Mouse (Mus musculus) CH12.LX (cell line): ENCODE data around the gene Chtop. TPM values are rescaled to one million over a fixed set of nuclear protein-coding genes. Genes with fewer than 3 reads are reported as not detected.
A peak's percentile ranks its signal among the peaks of the same experiment; 100 is the strongest.

ENCODE experiments used
- DNase-seq: peaks from one replicate; pipeline ENCODE4 v3.0.0-alpha.2; 2013; ENCODE audit errors: extremely low read depth
- H3K27ac ChIP-seq: 2 replicates; pipeline ENCODE4 v1.5.1; 2012; ENCODE audit warnings: low read depth, mild to moderate bottlenecking, control low read depth, moderate library complexity; ENCODE audit not compliant: insufficient read depth
- H3K27me3 ChIP-seq: replicated peaks from 2 replicates; pipeline ENCODE3; 2012; ENCODE audit warnings: inconsistent platforms
- H3K36me3 ChIP-seq, 2 experiments: replicated peaks in 1 of 2; 2 replicates each; pipeline versions ENCODE3 to v1.6.1; 2012; ENCODE audit warnings: inconsistent platforms in 1 of 2, low read length in 1 of 2, mild to moderate bottlenecking in 1 of 2, mixed read lengths in 1 of 2, moderate library complexity in 1 of 2; ENCODE audit not compliant: control insufficient read depth in 1 of 2, insufficient read depth in 1 of 2
- H3K4me1 ChIP-seq, 2 experiments: 2 replicates each; pipeline ENCODE4 v1.6.1; 2012; ENCODE audit warnings: inconsistent platforms in 1 of 2, moderate library complexity in 1 of 2; ENCODE audit not compliant: insufficient read depth in 2 of 2, control insufficient read depth in 1 of 2
- H3K4me2 ChIP-seq: 2 replicates; pipeline ENCODE4 v1.6.1; 2012; ENCODE audit warnings: low read depth, mild to moderate bottlenecking, control low read depth; ENCODE audit not compliant: poor library complexity, insufficient read depth, severe bottlenecking
- H3K4me3 ChIP-seq, 3 experiments: fragments of 150-350 bp in 1 of 3; sonication (generic) in 1 of 3; replicated peaks in 1 of 3; 2 replicates each; pipeline versions ENCODE3 to v1.5.1; 2011 to 2012; ENCODE audit warnings: low read depth in 2 of 3, low read length in 2 of 3, mild to moderate bottlenecking in 2 of 3, moderate library complexity in 2 of 3, control low read depth in 1 of 3, improper control_type of control experiment in 1 of 3, inconsistent platforms in 1 of 3, mixed read lengths in 1 of 3; ENCODE audit not compliant: poor library complexity in 1 of 3
- H3K79me2 ChIP-seq: replicated peaks from 2 replicates; pipeline ENCODE4 v1.6.1; 2012; ENCODE audit warnings: mild to moderate bottlenecking, moderate library complexity; ENCODE audit not compliant: control insufficient read depth, poor library complexity, insufficient read depth, severe bottlenecking; ENCODE audit errors: extremely low read depth
- H3K9ac ChIP-seq: 2 replicates; pipeline ENCODE4 v1.6.1; 2012; ENCODE audit warnings: low read depth, mild to moderate bottlenecking, control low read depth, moderate library complexity; ENCODE audit not compliant: insufficient read depth
- H3K9me3 ChIP-seq: replicated peaks from 2 replicates; pipeline ENCODE3; 2012; ENCODE audit warnings: low read length, inconsistent platforms, mixed read lengths
- CHD1 ChIP-seq: IDR thresholded peaks from 2 replicates; pipeline ENCODE4 v1.6.1; 2012; ENCODE audit warnings: low read depth, low read length, improper control_type of control experiment, inconsistent platforms
- CHD2 ChIP-seq: IDR thresholded peaks from 2 replicates; pipeline ENCODE4 v1.6.1; 2011; ENCODE audit warnings: low read length, improper control_type of control experiment
- E2F4 ChIP-seq: IDR thresholded peaks from 2 replicates; pipeline ENCODE4 v1.6.1; 2011; ENCODE audit warnings: low read depth, low read length, improper control_type of control experiment; ENCODE audit not compliant: insufficient replicate concordance
- EP300 ChIP-seq: IDR thresholded peaks from 2 replicates; pipeline ENCODE4 v1.6.1; 2011; ENCODE audit warnings: low read length, improper control_type of control experiment
- ETS1 ChIP-seq: conservative IDR thresholded peaks from 2 replicates; pipeline ENCODE4 v1.6.1; 2012; ENCODE audit warnings: low read depth, mild to moderate bottlenecking, inconsistent platforms, low read length, improper control_type of control experiment, moderate library complexity
- GABPA ChIP-seq: IDR thresholded peaks from 2 replicates; pipeline ENCODE4 v1.6.1; 2012; ENCODE audit warnings: low read depth, low read length, improper control_type of control experiment, inconsistent platforms; ENCODE audit not compliant: insufficient replicate concordance
- HCFC1 ChIP-seq: IDR thresholded peaks from 2 replicates; pipeline ENCODE4 v1.6.1; 2012; ENCODE audit warnings: low read depth, mild to moderate bottlenecking, inconsistent platforms, low read length, improper control_type of control experiment
- IRF4 ChIP-seq: IDR thresholded peaks from 2 replicates; pipeline ENCODE4 v1.6.1; 2014; ENCODE audit warnings: low read depth, mild to moderate bottlenecking, inconsistent platforms, low read length, improper control_type of control experiment
- JUN ChIP-seq: IDR thresholded peaks from 2 replicates; pipeline ENCODE4 v1.6.1; 2011; ENCODE audit warnings: low read depth, mild to moderate bottlenecking, low read length, improper control_type of control experiment, moderate library complexity; ENCODE audit not compliant: insufficient read depth
- JUND ChIP-seq: conservative IDR thresholded peaks from 2 replicates; pipeline ENCODE4 v1.6.1; 2011; ENCODE audit warnings: low read depth, low read length, improper control_type of control experiment
- MAX ChIP-seq: IDR thresholded peaks from 2 replicates; pipeline ENCODE4 v1.6.1; 2011; ENCODE audit warnings: low read length, improper control_type of control experiment
- MEF2A ChIP-seq: IDR thresholded peaks from 2 replicates; pipeline ENCODE4 v1.6.1; 2014; ENCODE audit warnings: low read depth, mild to moderate bottlenecking, inconsistent platforms, low read length, improper control_type of control experiment, borderline replicate concordance
- MXI1 ChIP-seq: IDR thresholded peaks from 2 replicates; pipeline ENCODE4 v1.6.1; 2011; ENCODE audit warnings: mild to moderate bottlenecking, low read depth, low read length, improper control_type of control experiment
- MYC ChIP-seq: IDR thresholded peaks from 2 replicates; pipeline ENCODE4 v1.6.1; 2011; ENCODE audit warnings: low read depth, mild to moderate bottlenecking, improper control_type of control experiment, low read length
- NELFE ChIP-seq: IDR thresholded peaks from 2 replicates; pipeline ENCODE4 v1.6.1; 2011; ENCODE audit warnings: low read depth, low read length, improper control_type of control experiment
- PAX5 ChIP-seq: IDR thresholded peaks from 2 replicates; pipeline ENCODE4 v1.6.1; 2012; ENCODE audit warnings: low read length, inconsistent platforms, mixed read lengths
- RAD21 ChIP-seq: IDR thresholded peaks from 2 replicates; pipeline ENCODE4 v1.6.1; 2011; ENCODE audit warnings: low read depth, mild to moderate bottlenecking, low read length, improper control_type of control experiment, moderate library complexity
- RCOR1 ChIP-seq: conservative IDR thresholded peaks from 2 replicates; pipeline ENCODE4 v1.6.1; 2012; ENCODE audit warnings: low read depth, mild to moderate bottlenecking, inconsistent platforms, low read length, improper control_type of control experiment
- TBP ChIP-seq: conservative IDR thresholded peaks from 2 replicates; pipeline ENCODE4 v1.6.1; 2011; ENCODE audit warnings: low read depth, low read length, improper control_type of control experiment
- TCF12 ChIP-seq: IDR thresholded peaks from 2 replicates; pipeline ENCODE4 v1.6.1; 2014; ENCODE audit warnings: low read depth, mild to moderate bottlenecking, inconsistent platforms, low read length, improper control_type of control experiment
- USF1 ChIP-seq: IDR thresholded peaks from 2 replicates; pipeline ENCODE4 v1.6.1; 2014; ENCODE audit warnings: low read depth, mild to moderate bottlenecking, inconsistent platforms, low read length, improper control_type of control experiment
- USF2 ChIP-seq: conservative IDR thresholded peaks from 2 replicates; pipeline ENCODE4 v1.6.1; 2011; ENCODE audit warnings: low read depth, low read length, improper control_type of control experiment
- ZNF384 ChIP-seq: IDR thresholded peaks from 2 replicates; pipeline ENCODE4 v1.6.1; 2012; ENCODE audit warnings: low read depth, low read length, improper control_type of control experiment, inconsistent platforms
- dilution Hi-C: fragments of 300-500 bp; cut with MboI; formaldehyde crosslinking; loops from 2 replicates; pipeline ENCODE4 v1.14.3; 2020; ENCODE audit warnings: low sequenced_read_pairs; ENCODE audit not compliant: extremely low pct_unique_long_range_greater_than_20kb, extremely low pct_ligation_motif_present
- in situ Hi-C: fragments of 300-500 bp; cut with MboI; formaldehyde crosslinking; loops from 3 replicates; pipeline ENCODE4 v1.14.3; 2019; ENCODE audit warnings: low sequenced_read_pairs, low pct_ligation_motif_present, low pct_unique_long_range_greater_than_20kb, mixed read lengths
- polyA plus RNA-seq: library from polyadenylated mRNA; unstranded; fragments of >175 nt; gene quantifications from 2 replicates; pipeline ENCODE4 v1.2.1, GENCODE M21; 2012; ENCODE audit warnings: low read depth; ENCODE audit not compliant: insufficient read length
- total RNA-seq, 2 experiments: library from RNA; depleted of rRNA; stranded (reverse); fragments of 300-350 nt in 1 of 2; fragments of >200 nt in 1 of 2; gene quantifications; 2 replicates each; pipeline ENCODE4 v1.2.3; 2012 to 2014

Gene Chtop
- total and polyA plus RNA-seq, 3 experiments: 88.5 to 130 (median 126) TPM

GRCm38 (mm10) chr3:90503444-90503843 is 5.9 kb downstream of the Chtop start:
- TF ChIP-seq MEF2A: no peak
- TF ChIP-seq RCOR1: no peak
- peaks cover 0 to 39% of the 10 kb centered on the region in 2 experiments; a peak in 2 of 4 replicates for H3K4me1 ChIP-seq
- in situ Hi-C loops (no loop called here), dilution Hi-C loops (no loop called here)
- no peak overlapping the region for H3K4me2 ChIP-seq
- no peak overlapping the region for H3K4me3 ChIP-seq
- DNase-seq: no peak
- H3K9me3 ChIP-seq: no peaks in the 10 kb centered on the region
- H3K36me3 ChIP-seq: peaks cover 63 to 81% of the 10 kb centered on the region in 2 experiments
- peaks cover 32% of the 10 kb centered on the region for H3K79me2 ChIP-seq
- H3K27ac ChIP-seq: no peak overlapping the region
- H3K9ac ChIP-seq: no peak overlapping the region
- no peaks in the 10 kb centered on the region for H3K27me3 ChIP-seq

GRCm38 (mm10) chr3:90497597-90497996 is 11.7 kb downstream of the Chtop start:
- Histone ChIP-seq H3K4me2 (no peak overlapping the region), H3K27ac (no peak overlapping the region), H3K27me3 (no peaks in the 10 kb centered on the region), H3K9me3 (no peaks in the 10 kb centered on the region), H3K79me2 (no peaks in the 10 kb centered on the region), H3K36me3 (peaks cover 66 to 77% of the 10 kb centered on the region in 2 experiments), H3K4me1 (no peaks in the 10 kb centered on the region), H3K9ac (no peak overlapping the region), H3K4me3 (no peak overlapping the region)
- in situ Hi-C loops: no loop called here
- dilution Hi-C loops: no loop called here
- TF ChIP-seq ZNF384 (peak; percentile 81), JUND (no peak), MAX (no peak), GABPA (no peak), USF2 (no peak)
- DNase-seq: no peak

- dilution Hi-C loops: no loop called here
- H3K27ac ChIP-seq: no peak overlapping the region
- H3K4me3 ChIP-seq: no peak overlapping the region
These were observed 13.3 kb downstream of the Chtop start for GRCm38 (mm10) chr3:90495850-90496525.

More at GRCm38 (mm10) chr3:90495850-90496525, 13.3 kb downstream of the Chtop start:
- Histone ChIP-seq H3K4me2 (no peak overlapping the region), H3K79me2 (no peaks in the 10 kb centered on the region), H3K4me1 (no peaks in the 10 kb centered on the region), H3K9ac (no peak overlapping the region), H3K36me3 (peaks cover 52 to 61% of the 10 kb centered on the region in 2 experiments), H3K27me3 (no peaks in the 10 kb centered on the region), H3K9me3 (no peaks in the 10 kb centered on the region)
- TF ChIP-seq TBP (no peak), GABPA (no peak), NELFE (no peak), HCFC1 (no peak), RAD21 (no peak), E2F4 (no peak), IRF4 (no peak), CHD1 (no peak), USF1 (no peak), MYC (no peak), CHD2 (no peak), MXI1 (no peak), JUN (no peak), TCF12 (no peak), ETS1 (no peak), EP300 (no peak), PAX5 (no peak)
- no peak for DNase-seq
- in situ Hi-C loops: no loop called here
